Mouse (Mus musculus) heart, adult 2 months (tissue): Measurements from ENCODE around the gene Ppp1r11.
A peak's percentile ranks its signal among the peaks of the same experiment; 100 is the strongest.

Source experiments
- CTCF ChIP-seq: fragments of 200-600 bp; IDR thresholded peaks from 2 replicates; pipeline ENCODE4 v1.8.1; 2022; ENCODE audit warnings: antibody characterized with exemption, mild to moderate bottlenecking, moderate library complexity
- EP300 ChIP-seq: fragments of 200-500 bp; IDR thresholded peaks from 2 replicates; pipeline ENCODE4 v1.6.1; 2011; ENCODE audit warnings: low read depth, low read length, control low read depth; ENCODE audit not compliant: insufficient read depth
- POLR2A ChIP-seq: fragments of 200-500 bp; IDR thresholded peaks from 2 replicates; pipeline ENCODE4 v1.6.1; 2011; ENCODE audit warnings: mild to moderate bottlenecking, low read depth, low read length, control low read depth; ENCODE audit not compliant: insufficient read depth

DNA sequence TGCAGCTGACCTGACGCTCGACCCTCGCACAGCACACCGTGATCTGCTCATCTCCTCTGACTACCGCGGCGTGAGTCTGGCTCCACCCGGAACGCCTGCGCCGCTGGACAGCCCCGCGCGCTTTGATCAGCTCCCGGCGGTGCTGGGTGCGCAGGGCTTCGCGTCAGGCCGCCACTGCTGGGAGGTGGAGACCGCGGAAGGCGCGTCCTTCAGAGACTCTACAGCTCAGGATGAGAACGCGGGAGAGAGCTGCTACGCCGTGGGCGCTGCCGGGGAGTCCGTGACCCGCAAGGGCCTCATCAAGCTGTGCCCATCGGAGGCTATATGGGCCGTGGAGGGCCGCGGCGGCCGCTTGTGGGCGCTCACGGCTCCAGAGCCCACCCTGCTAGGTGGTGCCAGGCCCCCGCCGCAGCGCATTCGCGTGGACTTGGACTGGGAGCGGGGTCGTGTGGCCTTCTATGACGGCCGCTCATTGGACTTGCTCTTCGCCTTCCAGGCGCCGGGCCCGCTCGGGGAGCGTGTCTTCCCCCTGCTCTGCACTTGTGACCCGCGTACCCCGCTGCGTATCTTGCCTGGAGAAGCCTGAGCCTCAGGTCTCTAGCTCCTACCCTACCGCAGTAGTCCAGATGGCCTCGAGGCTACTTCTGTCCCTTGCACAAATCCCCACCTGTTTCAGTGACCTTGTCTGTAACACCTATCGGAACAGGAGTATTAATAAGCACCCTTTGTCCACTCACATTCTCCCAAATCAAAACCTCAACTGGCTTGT is 4.3 kb downstream of the Ppp1r11 start:
- TF ChIP-seq CTCF (peak; percentile 64), POLR2A (no peak; the same call in 1 of the 2 replicates), EP300 (no peak)
